Mouse (Mus musculus) thymus, postnatal 4 days (tissue): ENCODE results near the gene Pot1a.

ENCODE experiments used
- DNase-seq: peaks from one replicate; pipeline ENCODE4 v3.0.0; 2021

Gene Pot1a

DNA sequence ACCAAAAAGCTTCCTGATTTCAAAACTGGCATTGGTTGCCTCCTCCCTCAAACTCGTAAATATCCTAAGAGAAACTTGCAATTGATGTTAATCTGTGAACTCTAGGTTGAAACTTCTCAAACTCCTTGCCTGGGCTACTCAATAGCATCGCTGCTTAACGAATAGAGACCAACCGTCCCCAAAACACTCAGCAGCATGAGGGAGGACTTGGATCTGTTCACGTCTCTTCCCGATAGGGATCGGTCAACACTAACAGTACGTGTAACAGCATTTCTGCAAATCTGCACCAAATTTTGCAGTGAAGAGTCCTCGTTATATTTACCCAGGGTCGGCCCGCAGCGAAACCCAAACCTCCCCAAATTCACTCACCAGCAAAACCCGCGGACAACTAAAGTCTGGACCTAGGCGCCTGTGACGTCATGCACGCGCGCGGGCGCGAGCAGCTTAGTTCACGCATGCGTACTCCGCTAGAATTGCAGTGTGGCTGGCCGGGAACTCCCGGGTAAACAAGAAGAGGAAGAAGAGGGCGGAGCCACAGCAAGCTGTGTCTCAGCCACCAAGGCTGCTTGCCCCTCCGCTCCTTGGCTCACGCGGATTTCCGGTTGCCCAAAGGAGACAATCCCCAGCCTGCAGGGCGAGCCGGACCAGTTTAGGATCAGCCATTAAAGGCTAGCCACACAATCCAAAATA lies at the start of gene Pot1a:
Gene Pot1a (minus strand): TSS at position 441 of the 690 bp plus-strand sequence.
- peak; percentile 97 for DNase-seq

DNA sequence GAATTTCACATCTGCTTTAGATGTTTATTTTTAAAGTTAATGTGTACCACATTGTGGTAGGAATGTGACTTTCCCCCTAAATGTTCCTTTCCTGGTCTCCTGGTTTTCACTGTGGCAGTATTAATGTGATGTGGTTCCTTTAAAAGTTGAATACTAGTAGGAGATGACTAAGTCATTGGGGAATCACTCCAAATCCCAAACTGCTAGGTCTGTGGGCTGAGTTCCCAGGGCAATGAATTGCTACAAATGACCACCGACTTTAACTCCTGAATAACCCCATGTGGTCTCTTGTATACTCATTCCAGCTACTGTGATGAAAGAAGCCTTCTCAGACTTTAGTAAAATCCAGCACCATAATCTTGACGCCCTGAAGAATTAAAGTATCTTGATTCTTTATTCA lies 27.2 kb upstream of the Pot1a start:
- DNase-seq: no peak

DNA sequence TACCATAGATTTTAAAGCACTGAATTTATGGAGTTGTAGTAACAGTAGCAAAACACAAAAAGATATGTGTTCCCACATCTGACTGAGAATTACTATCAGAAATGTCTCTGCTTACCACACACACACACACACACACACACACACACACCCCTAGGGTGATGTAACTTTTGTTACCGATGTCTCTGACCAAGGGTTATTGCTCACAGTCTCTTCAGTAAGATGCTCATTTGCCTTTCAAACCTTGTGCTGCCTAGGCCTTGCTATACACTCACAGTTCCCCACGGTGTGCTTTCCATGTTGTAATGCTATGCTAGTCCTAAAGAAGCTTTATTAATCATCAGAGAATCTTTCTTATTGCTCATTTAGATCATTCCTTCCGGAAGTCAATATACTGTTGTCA lies 3.0 kb downstream of the Pot1a start:
- DNase-seq: no peak

DNA sequence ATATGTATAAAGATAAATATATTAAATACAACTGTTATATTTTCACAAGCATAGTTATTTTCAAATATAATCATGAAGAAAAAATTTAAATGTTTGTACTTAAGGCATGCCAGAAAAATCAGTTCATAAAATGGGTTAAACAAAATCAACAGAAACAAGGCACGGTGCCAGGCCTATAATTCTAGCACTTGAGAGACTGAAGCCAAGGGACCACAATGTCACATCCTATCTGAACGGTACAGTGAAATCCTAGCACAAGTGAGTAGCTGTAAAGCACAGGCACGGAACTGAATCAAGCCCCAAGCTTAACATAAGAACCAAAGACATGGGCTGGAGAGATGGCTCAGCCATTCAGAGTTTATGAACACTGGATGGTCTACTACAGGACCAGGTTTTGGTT lies 6.8 kb downstream of the Pot1a start:
- DNase-seq: no peak

DNA sequence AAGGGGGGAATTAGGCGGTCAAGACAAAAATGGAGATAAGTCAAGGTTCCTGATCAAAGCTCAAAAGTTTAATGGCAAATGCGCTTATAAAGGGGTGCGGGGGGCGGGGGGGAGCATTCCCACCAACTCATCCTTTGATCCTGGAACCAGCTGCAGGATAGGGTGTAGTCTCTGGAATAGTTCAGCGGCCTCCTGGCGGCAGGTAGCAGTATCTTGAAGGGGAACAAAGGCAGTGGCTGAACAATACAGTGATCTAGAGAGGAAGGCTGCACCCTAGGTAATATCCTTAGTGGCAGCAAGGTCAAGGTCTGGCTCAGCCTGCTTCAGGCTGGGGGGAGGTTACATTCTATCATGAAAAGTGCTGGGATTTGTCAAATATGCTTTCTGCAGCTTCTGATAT lies 7.8 kb downstream of the Pot1a start:
- no peak for DNase-seq

DNA sequence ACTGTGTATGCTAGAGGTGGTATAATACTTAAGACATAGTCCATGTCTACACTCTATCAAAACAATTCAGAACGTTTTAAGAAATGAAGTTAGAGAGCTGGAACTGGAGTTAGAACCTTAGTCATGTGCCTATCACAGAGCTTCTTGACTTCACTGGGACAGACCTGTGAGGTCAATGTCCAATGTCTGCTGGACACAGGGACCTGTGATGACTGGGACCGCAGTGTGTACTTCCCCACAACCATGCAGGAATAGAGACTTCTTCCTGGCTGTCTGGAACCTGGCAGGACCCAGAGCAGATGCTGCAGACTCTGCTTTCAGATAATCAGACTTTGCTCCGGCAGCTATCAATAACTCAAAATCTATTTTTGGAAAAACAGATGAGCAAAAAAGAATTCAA lies 40.8 kb downstream of the Pot1a start:
- DNase-seq: no peak

DNA sequence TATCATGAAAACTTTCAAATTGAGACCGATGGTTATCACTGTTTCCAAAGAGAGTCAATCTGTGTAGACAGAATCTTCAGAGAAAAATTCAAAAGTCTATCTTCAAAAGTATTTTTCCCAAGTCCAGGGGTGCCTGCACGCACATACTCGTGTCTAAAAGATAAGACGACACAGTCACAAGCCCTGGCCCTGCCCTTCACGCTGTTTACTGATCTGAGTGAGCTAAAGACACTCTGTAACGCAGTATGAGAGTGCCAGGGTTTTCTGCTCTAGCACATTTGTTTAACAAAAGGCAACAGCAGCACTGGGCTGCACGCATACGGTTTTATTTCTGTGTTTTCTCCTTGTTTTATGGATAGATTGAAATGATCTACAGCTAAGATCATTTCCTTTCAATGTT lies 41.5 kb downstream of the Pot1a start:
- DNase-seq: no peak

DNA sequence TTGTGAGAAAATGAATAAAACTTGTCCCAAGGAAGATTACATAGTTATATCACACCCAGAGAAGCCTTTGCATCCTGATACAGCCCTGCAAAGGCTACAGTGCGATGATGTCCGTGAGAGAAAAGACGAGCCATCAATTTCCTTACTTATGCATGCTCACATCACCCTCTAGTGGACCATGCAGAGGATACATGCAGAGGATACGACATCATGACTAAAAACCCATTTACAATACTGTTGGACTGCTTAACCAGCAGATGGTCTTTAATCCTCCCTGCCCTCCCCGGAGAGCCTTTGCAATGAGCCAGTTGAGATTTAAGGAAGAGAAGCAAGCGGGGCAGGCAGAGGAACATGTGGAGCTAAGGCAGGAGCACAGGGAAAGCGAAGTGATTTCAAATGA lies 42.0 kb downstream of the Pot1a start:
- no peak for DNase-seq

DNA sequence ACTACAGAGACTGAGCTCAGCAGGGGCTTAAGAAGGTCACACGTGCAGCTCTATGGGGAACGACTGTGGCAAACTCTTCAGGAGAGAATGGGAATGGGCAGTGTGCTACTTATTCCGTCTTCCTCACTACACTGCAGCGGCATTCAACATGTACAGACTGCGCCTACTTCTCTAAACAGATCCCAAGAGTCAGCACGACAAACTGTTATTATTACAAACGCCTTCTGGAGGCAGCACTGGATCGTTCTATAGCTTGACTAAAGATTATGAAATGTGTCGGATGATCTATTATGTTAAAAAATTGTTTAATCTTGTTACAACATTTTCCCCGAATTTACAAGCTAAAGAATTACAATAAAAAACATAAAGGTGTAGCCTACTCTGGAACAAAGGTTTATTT lies 42.8 kb downstream of the Pot1a start:
- no peak for DNase-seq

DNA sequence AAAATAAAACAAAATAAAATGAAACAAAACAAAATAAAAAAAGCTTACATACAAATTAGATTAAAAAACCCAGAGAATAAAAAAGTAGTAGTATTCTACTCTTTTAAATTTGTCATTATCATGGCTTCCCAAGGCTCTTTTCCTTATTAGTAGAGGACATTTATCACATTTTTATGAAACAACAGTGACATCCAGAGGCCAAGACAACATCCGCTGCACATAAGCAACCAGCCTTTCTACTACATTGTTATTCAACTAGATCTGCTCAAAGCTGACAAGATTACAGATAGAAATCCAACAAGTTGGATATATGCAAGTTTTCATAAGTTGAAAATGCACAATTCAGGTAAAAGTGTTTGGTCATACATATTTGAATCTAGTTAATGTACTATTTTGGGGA lies 56.4 kb downstream of the Pot1a start:
- no peak for DNase-seq

DNA sequence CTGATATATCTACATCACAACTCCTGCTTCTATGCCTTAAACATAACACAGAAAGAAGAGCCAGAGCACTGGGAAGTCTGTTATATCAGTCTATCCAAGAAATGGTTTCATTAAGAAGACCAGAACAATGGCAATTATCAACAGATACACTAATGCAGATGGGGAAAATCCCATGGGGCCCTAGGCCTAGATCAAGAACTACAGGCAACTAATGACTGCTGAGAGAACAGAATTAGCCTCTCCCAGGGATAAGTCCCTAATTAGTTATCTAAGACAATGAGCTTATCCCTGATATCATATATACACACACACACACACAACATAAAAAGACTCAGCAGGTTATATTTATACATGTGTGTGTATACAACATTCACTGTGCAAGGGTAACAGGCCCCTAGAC lies 72.5 kb downstream of the Pot1a start:
- no peak for DNase-seq

DNA sequence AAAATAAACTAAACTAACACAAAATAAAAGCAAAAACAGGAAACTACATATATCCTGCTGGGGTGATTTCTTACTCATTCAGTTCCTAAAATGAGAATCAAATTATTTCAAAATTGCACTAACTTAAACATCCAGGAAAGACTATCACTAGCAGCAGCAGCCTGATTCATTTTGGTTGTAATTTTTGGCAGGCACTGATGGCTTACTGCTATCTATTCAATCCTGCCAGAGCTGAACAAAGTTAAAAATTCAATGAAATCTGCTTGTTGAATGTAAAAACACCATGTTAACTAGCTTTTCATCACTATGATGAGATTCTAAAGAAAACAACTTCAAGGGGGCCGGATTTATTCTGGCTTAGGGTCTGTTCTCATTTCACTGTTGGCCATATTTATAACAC lies 82.5 kb downstream of the Pot1a start:
- no peak for DNase-seq

DNA sequence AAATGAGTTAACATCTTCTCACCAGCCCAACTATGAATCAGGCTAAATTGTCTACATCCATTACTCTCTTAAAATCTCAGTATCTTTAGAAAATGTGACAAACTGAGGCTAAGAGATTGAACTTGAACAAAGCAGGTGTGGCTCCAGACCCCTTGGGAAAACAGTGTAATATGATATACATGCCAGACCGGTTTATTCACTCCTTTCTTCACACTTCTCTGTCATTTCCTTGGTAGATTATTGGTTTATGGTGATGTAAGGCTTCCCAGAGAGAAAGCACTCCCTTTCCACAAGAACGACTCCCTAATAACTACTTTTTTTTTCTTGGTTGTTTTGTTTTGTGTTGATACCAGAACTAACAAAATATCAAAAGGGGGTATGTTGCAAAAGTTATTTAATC lies 98.4 kb downstream of the Pot1a start:
- no peak for DNase-seq

DNA sequence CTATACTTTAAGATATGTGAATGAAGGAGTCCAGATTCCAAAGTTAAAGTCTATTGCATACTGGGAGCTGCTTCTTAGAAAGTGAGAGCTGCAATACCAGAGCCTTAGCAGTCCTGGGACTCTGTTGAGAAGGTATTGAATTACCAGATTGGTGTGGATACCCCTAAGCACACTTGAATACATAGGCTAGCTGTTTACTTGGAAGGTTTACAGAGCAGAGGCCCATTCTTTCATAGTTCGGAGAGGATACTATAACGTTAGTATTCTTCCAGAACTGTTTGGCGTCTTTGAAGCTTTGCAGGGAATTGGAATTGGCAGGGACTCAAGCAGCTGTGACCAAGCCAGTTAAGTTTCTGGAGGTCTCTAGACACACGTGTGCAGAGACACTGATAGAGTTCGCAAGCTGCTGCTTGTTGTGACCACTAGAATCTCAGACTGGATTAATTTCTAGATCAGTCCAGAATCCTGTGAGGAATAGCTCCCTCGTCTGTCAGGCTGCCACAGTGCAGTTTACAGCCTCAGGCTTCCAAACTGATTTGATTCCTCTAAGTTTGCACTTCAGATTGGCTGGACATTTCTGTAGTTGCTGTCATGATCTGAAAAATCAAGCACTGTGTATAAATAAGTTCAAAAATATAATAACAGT lies 99.7 kb downstream of the Pot1a start:
- no peak for DNase-seq

DNA sequence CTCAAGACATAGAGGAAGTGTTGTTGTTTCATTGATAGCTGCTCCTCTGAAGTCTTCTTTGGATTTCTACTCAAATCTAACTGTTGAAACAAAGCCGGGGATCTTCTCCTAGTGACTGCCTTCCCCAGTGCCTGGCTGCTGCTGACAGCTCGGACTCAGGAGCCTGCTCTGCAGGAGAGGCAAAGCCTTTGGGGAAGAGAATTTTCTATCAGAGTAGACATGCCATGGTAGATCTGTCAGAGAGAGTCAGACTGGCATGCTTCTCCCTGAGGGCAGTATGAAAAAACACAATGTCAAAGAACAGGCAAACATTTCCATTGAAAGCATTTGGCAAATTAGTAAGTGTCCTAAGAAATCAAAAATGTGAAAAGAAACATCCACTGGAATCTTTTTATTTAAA lies 109.1 kb downstream of the Pot1a start:
- DNase-seq: no peak
